Mouse (Mus musculus): ENCODE results near the gene Fignl2. TPM values are rescaled to one million over a fixed set of nuclear protein-coding genes. Genes with fewer than 3 reads are reported as not detected.

Fignl2 gene
- polyA plus RNA-seq, 1 experiment from 2014 or later, result 0.34 TPM

DNA sequence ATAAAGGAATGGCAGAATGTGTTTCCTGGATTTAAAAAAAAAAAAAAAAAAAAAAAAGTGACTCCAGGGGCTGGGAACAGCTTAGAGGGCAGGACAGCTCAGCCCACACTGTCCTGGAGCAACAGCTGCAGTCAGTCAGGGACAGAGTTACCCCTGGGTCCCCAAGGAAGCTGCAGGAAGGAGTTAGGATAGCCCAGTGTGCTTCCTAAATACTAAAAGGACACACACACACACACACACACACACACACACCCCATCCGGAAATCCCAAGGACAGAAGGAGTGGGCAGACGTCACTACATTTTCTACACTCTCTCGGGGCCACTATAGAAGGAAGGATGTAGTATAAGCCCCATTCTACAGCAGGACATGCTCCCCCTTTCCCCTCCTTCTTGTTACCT is 10.3 kb downstream of the Fignl2 start:
- DNase-seq, result peak; percentile 68
- WGBS, result 31% methylated on average over 3 of the region's 3 CpGs
- peak overlapping the region; percentile 51; the same call in 1 of the 2 replicates for H3K27ac ChIP-seq (ENCODE audit: low read depth)

DNA sequence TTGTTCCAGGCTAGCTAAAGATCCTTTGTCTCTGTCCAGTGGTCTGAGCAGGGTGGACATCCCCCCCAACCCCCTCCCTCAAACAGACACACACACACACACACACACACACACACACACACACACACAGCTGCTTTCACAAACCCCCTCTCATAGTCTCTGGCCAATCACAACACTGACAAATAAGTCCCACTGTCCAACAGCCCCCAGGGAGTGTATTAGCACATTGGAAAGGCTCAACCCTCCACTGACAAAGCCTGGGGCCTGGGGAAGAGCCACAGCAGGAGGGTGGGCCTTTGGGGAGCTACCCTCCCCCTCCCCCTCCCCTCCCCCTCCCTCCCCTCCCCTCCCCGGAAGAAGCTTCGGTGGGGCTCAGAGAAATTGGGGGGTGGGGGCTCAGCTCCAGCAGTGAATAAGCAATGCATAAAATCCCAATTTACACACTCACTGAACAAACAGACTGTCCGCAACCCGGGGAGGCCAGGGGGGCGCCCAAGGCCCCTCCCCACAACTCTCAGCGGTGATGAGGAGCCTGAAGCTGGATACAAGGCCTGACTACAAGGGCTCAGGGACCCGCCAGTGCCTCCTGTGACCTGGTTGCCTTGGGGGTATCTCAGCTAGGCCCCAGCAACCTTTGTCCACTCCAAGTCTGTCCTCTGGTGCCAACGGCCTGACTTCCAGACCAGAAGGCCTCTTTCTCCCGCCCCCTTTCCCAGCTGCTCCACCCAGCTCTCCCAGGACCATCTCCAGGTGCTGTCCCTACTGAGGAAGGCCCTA is 11.3 kb downstream of the Fignl2 start:
- 32% methylated on average over 7 of the region's 9 CpGs for WGBS
- Histone ChIP-seq H3K9me3 (ENCODE audit: low read depth, low read length) (no peaks in the 10 kb centered on the region), H3K4me2 (no peak overlapping the region), H3K9ac (no peak overlapping the region), H3K4me1 (ENCODE audit: insufficient read depth) (peaks cover 40% of the 10 kb centered on the region), H3K27me3 (ENCODE audit: insufficient read depth, low read length) (no peaks in the 10 kb centered on the region), H3K27ac (ENCODE audit: low read depth) (peak overlapping the region; percentile 51), H3K36me3 (ENCODE audit: insufficient read depth) (no peaks in the 10 kb centered on the region), H3K4me3 (ENCODE audit: low read depth, low read length) (no peak overlapping the region)
- ATAC-seq (ENCODE audit: insufficient read depth), result no peak
- no peak for TF ChIP-seq CTCF (IDR thresholded peaks at IDR 0.05; ENCODE audit: low read depth)
- DNase-seq, result no peak

More for the DNA sequence above, 10.3 kb downstream of the Fignl2 start:
- H3K4me2 ChIP-seq, result no peak overlapping the region
- no peaks in the 10 kb centered on the region for H3K36me3 ChIP-seq (ENCODE audit: insufficient read depth)
- H3K4me1 ChIP-seq (ENCODE audit: insufficient read depth), result peaks cover 45% of the 10 kb centered on the region
- TF ChIP-seq CTCF (IDR thresholded peaks at IDR 0.05; ENCODE audit: low read depth), result no peak
- no peak overlapping the region for H3K9ac ChIP-seq
- peak; percentile 73; the same call in 1 of the 2 replicates for ATAC-seq (ENCODE audit: insufficient read depth)
- no peaks in the 10 kb centered on the region for H3K27me3 ChIP-seq (ENCODE audit: insufficient read depth, low read length)
- H3K4me3 ChIP-seq (ENCODE audit: low read depth, low read length), result no peak overlapping the region
- no peaks in the 10 kb centered on the region for H3K9me3 ChIP-seq (ENCODE audit: low read depth, low read length)

DNA sequence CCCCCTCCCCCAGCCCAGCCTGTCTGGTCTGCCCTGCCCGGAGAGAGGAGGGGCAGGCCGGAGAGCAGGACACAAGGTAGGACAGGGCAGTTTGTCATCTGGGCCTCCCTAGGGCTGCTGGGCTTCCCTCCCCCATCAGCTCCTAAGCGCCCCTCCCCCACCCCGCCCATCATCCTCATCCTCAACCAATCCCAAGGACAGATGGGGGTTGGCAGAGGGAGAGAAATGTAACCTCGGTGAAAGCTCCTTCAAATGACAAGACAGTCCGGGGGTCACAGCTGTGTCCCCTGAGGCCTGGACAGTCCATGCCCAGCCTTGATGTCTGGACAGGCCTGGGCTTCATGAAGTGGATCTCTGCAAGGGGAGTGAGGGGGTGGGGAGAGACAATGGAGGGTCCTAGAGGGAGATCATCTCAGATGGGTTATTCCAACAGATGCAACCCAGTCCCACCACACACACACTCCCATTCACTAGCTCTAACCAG is 12.0 kb downstream of the Fignl2 start:
- Histone ChIP-seq H3K27me3 (ENCODE audit: insufficient read depth, low read length) (no peaks in the 10 kb centered on the region), H3K9me3 (ENCODE audit: low read depth, low read length) (no peaks in the 10 kb centered on the region), H3K4me2 (no peak overlapping the region), H3K4me1 (ENCODE audit: insufficient read depth) (peaks cover 37% of the 10 kb centered on the region), H3K36me3 (ENCODE audit: insufficient read depth) (no peaks in the 10 kb centered on the region), H3K9ac (no peak overlapping the region), H3K27ac (ENCODE audit: low read depth) (no peak overlapping the region), H3K4me3 (ENCODE audit: low read depth, low read length) (no peak overlapping the region)
- ATAC-seq (ENCODE audit: insufficient read depth), result peak; percentile 19; the same call in 1 of the 2 replicates
- DNase-seq, result no peak
- no peak for TF ChIP-seq CTCF (IDR thresholded peaks at IDR 0.05; ENCODE audit: low read depth)
- 18% methylated on average over 5 of the region's 6 CpGs for WGBS

DNA sequence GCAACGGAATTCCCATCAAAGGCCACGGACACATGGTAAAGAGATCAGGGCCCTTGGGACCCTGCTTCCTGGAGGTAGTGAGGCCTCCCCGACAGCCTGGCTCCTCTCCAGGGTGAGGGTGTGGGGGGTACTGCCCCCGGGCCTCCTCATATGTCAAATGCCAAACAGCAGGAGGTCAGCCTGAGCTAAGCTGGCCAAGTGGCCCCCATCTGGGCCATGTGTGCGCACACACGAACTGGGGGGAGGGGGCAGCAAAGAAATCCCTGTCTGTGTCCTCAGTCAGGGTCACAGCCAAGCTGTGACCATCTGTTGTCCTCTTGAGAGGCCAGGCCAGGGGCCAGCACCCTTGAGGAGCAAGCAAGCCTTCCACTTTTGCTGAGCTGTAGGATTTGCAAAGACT is 13.3 kb downstream of the Fignl2 start:
- Histone ChIP-seq H3K4me2 (no peak overlapping the region), H3K27me3 (ENCODE audit: insufficient read depth, low read length) (no peaks in the 10 kb centered on the region), H3K9ac (no peak overlapping the region), H3K27ac (ENCODE audit: low read depth) (no peak overlapping the region), H3K4me3 (ENCODE audit: low read depth, low read length) (no peak overlapping the region), H3K36me3 (ENCODE audit: insufficient read depth) (no peaks in the 10 kb centered on the region), H3K4me1 (ENCODE audit: insufficient read depth) (peaks cover 30% of the 10 kb centered on the region), H3K9me3 (ENCODE audit: low read depth, low read length) (no peaks in the 10 kb centered on the region)
- WGBS, result 36% methylated on average over 6 of the region's 6 CpGs
- TF ChIP-seq CTCF (IDR thresholded peaks at IDR 0.05; ENCODE audit: low read depth), result no peak
- DNase-seq, result no peak
- ATAC-seq (ENCODE audit: insufficient read depth), result no peak

DNA sequence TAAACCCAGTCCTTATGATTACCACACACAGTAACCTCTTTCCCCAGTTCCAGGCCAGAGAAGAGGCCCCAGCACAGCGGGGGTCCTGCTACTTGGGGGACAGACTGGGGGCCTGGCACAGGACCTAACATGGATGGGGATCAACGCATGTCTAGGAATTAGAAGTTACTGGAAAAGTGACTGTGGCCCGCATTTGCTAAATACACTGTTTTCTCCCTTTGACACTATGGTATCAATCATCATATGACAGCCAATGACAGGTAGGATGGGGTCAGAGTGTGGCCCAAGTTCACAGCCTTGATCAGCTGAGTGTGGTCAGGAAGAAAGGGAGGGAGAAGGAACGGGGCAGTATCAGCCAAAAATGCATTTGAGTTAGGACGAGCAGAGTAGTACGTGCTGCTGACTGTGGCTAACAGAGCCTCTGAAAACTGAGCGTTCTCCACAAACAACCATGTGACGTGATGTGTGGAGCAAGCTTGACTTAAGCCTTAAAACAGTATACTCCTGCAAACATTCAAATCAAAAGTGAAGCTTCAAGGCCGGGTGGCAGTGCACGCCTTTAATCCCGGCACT is 18.0 kb downstream of the Fignl2 start:
- WGBS, result 65% methylated on average over 11 of the region's 11 CpGs
- Histone ChIP-seq H3K4me2 (no peak overlapping the region), H3K27me3 (ENCODE audit: insufficient read depth, low read length) (peaks cover 6% of the 10 kb centered on the region; the same call in 1 of the 2 replicates), H3K4me3 (ENCODE audit: low read depth, low read length) (no peak overlapping the region), H3K9me3 (ENCODE audit: low read depth, low read length) (no peaks in the 10 kb centered on the region), H3K4me1 (ENCODE audit: insufficient read depth) (0 out of 2 replicates have a peak, but pooled peaks cover 3% of the 10 kb centered on the region), H3K36me3 (ENCODE audit: insufficient read depth) (no peaks in the 10 kb centered on the region), H3K27ac (ENCODE audit: low read depth) (no peak overlapping the region), H3K9ac (no peak overlapping the region)
- DNase-seq (no peak), ATAC-seq (ENCODE audit: insufficient read depth) (no peak)
- no peak for TF ChIP-seq CTCF (IDR thresholded peaks at IDR 0.05; ENCODE audit: low read depth)

DNA sequence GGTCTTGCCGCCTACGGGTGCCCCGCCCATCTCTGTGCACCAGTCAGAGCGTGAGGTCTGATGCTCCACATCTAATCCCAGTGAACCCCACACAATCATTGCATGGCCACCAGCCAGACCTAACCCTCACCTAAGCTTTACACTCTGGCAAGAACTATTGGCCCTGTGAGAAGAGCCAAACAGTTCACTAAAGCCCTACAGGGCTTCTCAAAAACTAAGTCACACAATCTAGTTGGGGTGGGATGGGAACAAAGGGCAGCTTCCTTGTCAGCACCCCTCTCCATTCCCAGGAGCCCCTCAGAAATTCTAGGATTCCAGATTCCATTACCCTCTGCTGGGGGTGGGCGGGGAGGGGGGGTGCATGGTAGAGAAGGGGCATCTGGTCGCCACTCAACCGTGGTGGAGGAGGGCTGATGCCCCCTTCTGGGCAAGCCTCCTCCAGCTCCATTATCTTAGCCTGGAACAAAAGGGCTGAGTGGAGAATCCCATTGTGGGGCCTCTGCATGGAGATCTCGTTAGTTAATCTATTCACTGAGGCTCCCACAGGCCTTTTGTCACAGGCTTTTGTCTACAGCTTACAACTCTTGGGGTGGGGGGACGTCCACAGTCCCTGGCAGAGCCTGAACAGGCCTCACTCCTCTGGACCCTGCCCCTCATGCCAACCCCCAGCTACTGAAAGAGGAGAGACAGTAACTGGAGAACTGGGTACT is 18.6 kb downstream of the Fignl2 start:
- peaks cover 12% of the 10 kb centered on the region for H3K27me3 ChIP-seq (ENCODE audit: insufficient read depth, low read length)
- H3K9ac ChIP-seq, result no peak overlapping the region
- WGBS, result 53% methylated on average over 9 of the region's 9 CpGs
- ATAC-seq (ENCODE audit: insufficient read depth) (no peak), DNase-seq (no peak)
- H3K27ac ChIP-seq (ENCODE audit: low read depth), result no peak overlapping the region
- no peaks in the 10 kb centered on the region for H3K9me3 ChIP-seq (ENCODE audit: low read depth, low read length)
- no peak overlapping the region for H3K4me3 ChIP-seq (ENCODE audit: low read depth, low read length)
- no peaks in the 10 kb centered on the region for H3K36me3 ChIP-seq (ENCODE audit: insufficient read depth)
- no peaks in the 10 kb centered on the region for H3K4me1 ChIP-seq (ENCODE audit: insufficient read depth)
- no peak overlapping the region for H3K4me2 ChIP-seq
- no peak for TF ChIP-seq CTCF (IDR thresholded peaks at IDR 0.05; ENCODE audit: low read depth)

DNA sequence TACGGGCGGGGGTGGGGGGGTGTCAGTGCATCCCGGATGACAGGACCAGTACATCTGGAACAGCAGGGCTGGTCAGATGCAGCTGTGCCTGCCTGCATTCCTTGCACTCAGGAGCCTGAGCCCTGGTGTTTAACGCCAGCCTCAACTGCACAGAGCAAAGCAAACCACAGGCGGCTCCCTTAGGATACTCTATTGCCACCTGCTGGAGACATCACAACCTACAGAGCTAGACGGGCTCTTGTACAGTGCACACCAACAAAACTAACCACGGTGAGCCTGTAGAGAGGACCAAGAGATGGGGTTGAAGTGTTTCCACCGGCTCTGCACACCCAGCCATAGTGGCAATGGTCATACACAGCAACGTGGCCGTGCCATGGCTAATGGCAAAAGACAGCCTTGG is 22.1 kb downstream of the Fignl2 start:
- H3K4me1 ChIP-seq (ENCODE audit: insufficient read depth), result no peaks in the 10 kb centered on the region
- peaks cover 45% of the 10 kb centered on the region for H3K27me3 ChIP-seq (ENCODE audit: insufficient read depth, low read length)
- peak; percentile 74; the same call in 1 of the 2 replicates for ATAC-seq (ENCODE audit: insufficient read depth)
- whole genome bisulfite sequencing, result 34% methylated on average over 10 of the region's 10 CpGs
- no peaks in the 10 kb centered on the region for H3K9me3 ChIP-seq (ENCODE audit: low read depth, low read length)
- H3K27ac ChIP-seq (ENCODE audit: low read depth), result no peak overlapping the region
- no peak overlapping the region for H3K9ac ChIP-seq
- H3K4me3 ChIP-seq (ENCODE audit: low read depth, low read length), result no peak overlapping the region
- H3K36me3 ChIP-seq (ENCODE audit: insufficient read depth), result peaks cover 4% of the 10 kb centered on the region; the same call in 1 of the 2 replicates
- no peak overlapping the region for H3K4me2 ChIP-seq
- TF ChIP-seq CTCF (IDR thresholded peaks at IDR 0.05; ENCODE audit: low read depth), result peak; percentile 82
- DNase-seq, result peak; percentile 89

All from lung, embryonic 14.5 days (tissue).